14 mouse cellular contexts compared by ENCODE assay signal in the genomic region with DNA sequence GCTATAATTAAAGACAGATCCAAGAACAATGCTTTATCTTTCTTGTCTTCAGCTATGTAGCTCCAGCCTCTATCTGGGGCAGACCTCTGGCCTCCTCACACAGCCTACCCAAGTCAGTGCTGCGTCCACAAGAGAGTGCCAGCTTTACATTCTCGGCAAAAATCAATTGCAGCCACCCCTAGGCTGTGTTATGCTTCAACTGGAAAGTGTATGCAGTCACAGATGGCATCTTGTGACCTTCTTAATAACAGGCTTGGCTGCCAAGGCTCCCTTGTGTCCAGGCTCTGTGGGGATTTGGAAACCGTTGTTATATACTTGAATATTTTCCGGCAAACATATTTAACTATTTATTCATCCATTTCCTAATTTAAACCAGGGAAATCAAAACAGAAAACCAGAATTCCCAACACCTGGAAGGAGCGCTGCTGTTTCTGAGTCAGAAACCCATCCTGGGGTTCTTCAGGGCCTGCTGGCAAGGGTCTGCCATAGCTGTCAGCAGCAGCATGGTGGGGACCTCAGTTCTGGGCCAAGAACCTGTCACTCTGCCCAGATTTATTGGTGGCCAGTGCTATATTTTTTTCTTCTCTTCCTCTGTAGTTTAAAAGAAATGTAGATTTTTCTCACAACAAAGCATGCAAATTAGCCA. TPM values are rescaled to one million over a fixed set of nuclear protein-coding genes. Genes with fewer than 3 reads are reported as not detected.
DNase-seq lines count a peak whose midpoint lies in the region; ATAC-seq and TF ChIP-seq lines count a peak whose summit lies in the region.
"Had no signal": no experiment of that assay in that cellular context is flagged by ENCODE, and none has a peak within 500 bp of the region (broad histone marks: within the 10 kb centered on the region; RNA-seq: fewer than 3 reads in every experiment).

No protein-coding gene starts in this region.

- H3K4me3 ChIP-seq in forebrain, embryonic 13.5 days: no peak overlapping the region
- no peak overlapping the region for H3K4me3 ChIP-seq in forebrain, embryonic 11.5 days (ENCODE audit: low read depth, low read length)
- H3K4me3 ChIP-seq in lung, embryonic 14.5 days (ENCODE audit: low read depth, low read length): no peak overlapping the region
- H3K4me3 ChIP-seq in lung, adult 2 months (replicated peaks; ENCODE audit: extremely low read depth, low read depth, low read length): no peak overlapping the region
- H3K4me3 ChIP-seq in limb, embryonic 14.5 days (replicated peaks; ENCODE audit: low read length): no peak overlapping the region
- no peak overlapping the region for H3K4me3 ChIP-seq in gastrocnemius, adult 2 months

- no peak overlapping the region for H3K27ac ChIP-seq in forebrain, embryonic 13.5 days
- no peak overlapping the region for H3K27ac ChIP-seq in forebrain, embryonic 11.5 days (ENCODE audit: low read depth, low read length)
- no peak overlapping the region for H3K27ac ChIP-seq in lung, embryonic 14.5 days (ENCODE audit: low read depth)
- peak overlapping the region; percentile 53 for H3K27ac ChIP-seq in limb, embryonic 14.5 days (replicated peaks; ENCODE audit: low read depth, low read length)
- H3K27ac ChIP-seq in gastrocnemius, adult 2 months: no peak overlapping the region

- no peaks in the 10 kb centered on the region for H3K36me3 ChIP-seq in forebrain, embryonic 13.5 days (ENCODE audit: poor library complexity, severe bottlenecking)
- H3K36me3 ChIP-seq in forebrain, embryonic 11.5 days (ENCODE audit: control insufficient read depth, insufficient read depth, low read length): no peaks in the 10 kb centered on the region
- no peaks in the 10 kb centered on the region for H3K36me3 ChIP-seq in lung, embryonic 14.5 days (ENCODE audit: insufficient read depth)
- H3K36me3 ChIP-seq in limb, embryonic 14.5 days (ENCODE audit: control insufficient read depth, insufficient read depth, low read length): no peaks in the 10 kb centered on the region

- TF ChIP-seq CTCF in lung, embryonic 14.5 days (IDR thresholded peaks at IDR 0.05; ENCODE audit: low read depth): no peak
- TF ChIP-seq CTCF in lung, adult 2 months (IDR thresholded peaks at IDR 0.05; ENCODE audit: insufficient read depth, low read length): no peak
- TF ChIP-seq CTCF in gastrocnemius, adult 2 months (IDR thresholded peaks at IDR 0.05): no peak

- intact Hi-C loops in gastrocnemius, adult 2 months (cut with DNase I): no loop called here

- 82% methylated on average over 5 of the region's 5 CpGs for WGBS in forebrain, embryonic 13.5 days
- WGBS in forebrain, embryonic 11.5 days: 76% methylated on average over 5 of the region's 5 CpGs
- 59% methylated on average over 5 of the region's 5 CpGs for WGBS in lung, embryonic 14.5 days
- WGBS in lung, adult 2 months: 60% methylated on average over 5 of the region's 5 CpGs
- WGBS in limb, embryonic 14.5 days: 28% methylated on average over 5 of the region's 5 CpGs

- no peak overlapping the region for H3K4me2 ChIP-seq in forebrain, embryonic 13.5 days
- H3K4me2 ChIP-seq in forebrain, embryonic 11.5 days (ENCODE audit: low read depth, low read length, severe bottlenecking): no peak overlapping the region
- H3K4me2 ChIP-seq in lung, embryonic 14.5 days: no peak overlapping the region
- H3K4me2 ChIP-seq in limb, embryonic 14.5 days (replicated peaks; ENCODE audit: low read depth, low read length, severe bottlenecking): no peak overlapping the region

- 0 out of 2 replicates have a peak, but pooled peaks have one; percentile 30 for ATAC-seq in forebrain, embryonic 13.5 days
- ATAC-seq in forebrain, embryonic 11.5 days (replicated peaks; ENCODE audit: low FRiP score): no peak
- peak; percentile 52; the same call in 1 of the 2 replicates for ATAC-seq in lung, embryonic 14.5 days (ENCODE audit: insufficient read depth)
- no peak for ATAC-seq in limb, embryonic 14.5 days (ENCODE audit: low FRiP score, low read depth)
- ATAC-seq: inflammation-experienced regulatory T-cells, adult 6 months had no signal

- H3K9me3 ChIP-seq in forebrain, embryonic 13.5 days (replicated peaks): peaks cover 6% of the 10 kb centered on the region; the same call in 1 of the 2 replicates
- H3K9me3 ChIP-seq in forebrain, embryonic 11.5 days (ENCODE audit: control insufficient read depth, low read length): no peaks in the 10 kb centered on the region; the same call in 1 of the 2 replicates
- H3K9me3 ChIP-seq in lung, embryonic 14.5 days (ENCODE audit: low read depth, low read length): no peaks in the 10 kb centered on the region
- peaks cover 4% of the 10 kb centered on the region; the same call in 1 of the 2 replicates for H3K9me3 ChIP-seq in limb, embryonic 14.5 days (ENCODE audit: control insufficient read depth, low read length)

- no peak for DNase-seq in forebrain, embryonic 11.5 days (ENCODE audit: low spot score)
- peak; percentile 27 for DNase-seq in lung, embryonic 14.5 days
- DNase-seq in lung, adult 2 months: no peak
- peak; percentile 68 to 75 for DNase-seq in cerebellum, postnatal 25 days
- DNase-seq in limb, embryonic 14.5 days (ENCODE audit: low spot score): peak; percentile 25
- DNase-seq in gastrocnemius, adult 2 months: no peak
- DNase-seq in layer of hippocampus, adult 9-11 months: no peak
- DNase-seq: layer of hippocampus, postnatal 36 days; lung, postnatal 14 days; right cerebral cortex, adult 18-20 months had no signal

- TF ChIP-seq POLR2A in lung, adult 2 months (IDR thresholded peaks at IDR 0.05; ENCODE audit: borderline replicate concordance, extremely low read depth, low read depth, low read length): no peak
- TF ChIP-seq POLR2A in limb, embryonic 14.5 days (IDR thresholded peaks at IDR 0.05; ENCODE audit: borderline replicate concordance, extremely low read depth, insufficient read depth, insufficient read length): no peak

- H3K9ac ChIP-seq in forebrain, embryonic 13.5 days: no peak overlapping the region
- no peak overlapping the region for H3K9ac ChIP-seq in forebrain, embryonic 11.5 days (ENCODE audit: low read length)
- H3K9ac ChIP-seq in lung, embryonic 14.5 days: no peak overlapping the region
- no peak overlapping the region for H3K9ac ChIP-seq in limb, embryonic 14.5 days (ENCODE audit: low read depth, low read length, severe bottlenecking)

- no peaks in the 10 kb centered on the region for H3K27me3 ChIP-seq in forebrain, embryonic 13.5 days
- no peaks in the 10 kb centered on the region for H3K27me3 ChIP-seq in forebrain, embryonic 11.5 days (ENCODE audit: control insufficient read depth, insufficient read depth, low read length)
- no peaks in the 10 kb centered on the region for H3K27me3 ChIP-seq in lung, embryonic 14.5 days (ENCODE audit: insufficient read depth, low read length)
- H3K27me3 ChIP-seq in limb, embryonic 14.5 days (ENCODE audit: control insufficient read depth, insufficient read depth, low read length): no peaks in the 10 kb centered on the region

- H3K4me1 ChIP-seq in forebrain, embryonic 13.5 days: no peaks in the 10 kb centered on the region
- 0 out of 2 replicates have a peak, but pooled peaks cover 2% of the 10 kb centered on the region for H3K4me1 ChIP-seq in forebrain, embryonic 11.5 days (replicated peaks; ENCODE audit: control insufficient read depth, insufficient read depth, low read length)
- H3K4me1 ChIP-seq in lung, embryonic 14.5 days (ENCODE audit: insufficient read depth): 0 out of 2 replicates have a peak, but pooled peaks cover 6% of the 10 kb centered on the region
- no peaks in the 10 kb centered on the region for H3K4me1 ChIP-seq in lung, adult 2 months (ENCODE audit: control insufficient read depth, insufficient read depth, low read length)
- peaks cover 10% of the 10 kb centered on the region for H3K4me1 ChIP-seq in limb, embryonic 14.5 days (ENCODE audit: control insufficient read depth, insufficient read depth, low read length)

RNA-seq across cellular contexts. Expression of a gene that starts 26.1 kb away (rescaled TPM):
- not detected in 2 replicates for polyA plus RNA-seq in forebrain, embryonic 13.5 days (2015; fragmentation: Nextera tagmentation; extraction: Ambion mirVana)
- polyA plus RNA-seq in forebrain, embryonic 11.5 days (2014; fragmentation: Nextera tagmentation; extraction: Ambion mirVana): not detected in 2 replicates
- not detected in 2 replicates for polyA plus RNA-seq in lung, embryonic 14.5 days (2014; fragmentation: Nextera tagmentation; extraction: Ambion mirVana)
- polyA plus RNA-seq in lung, adult 2 months (2012; rRNA removed): not detected in 2 replicates
- polyA plus RNA-seq in limb, embryonic 14.5 days (2012; rRNA removed): not detected in 2 replicates
- not detected in 2 replicates for polyA plus RNA-seq in limb, embryonic 14.5 days (2014; fragmentation: Nextera tagmentation; extraction: Ambion mirVana)
- not detected for total RNA-seq in gastrocnemius, adult 2 months (2021)
- total RNA-seq: gastrocnemius, adult 18-20 months; layer of hippocampus, postnatal 36 days had no signal
- polyA plus RNA-seq: inflammation-experienced regulatory T-cells, adult 6 months; stomach, embryonic 14.5 days had no signal

Comparison
In these comparisons a context has a peak if more than half of its experiments do, and no peak if none do; other contexts are left out.
1. ATAC-seq: peak in forebrain, embryonic 13.5 days (single experiment) and lung, embryonic 14.5 days (single experiment); none in forebrain, embryonic 11.5 days (single experiment) and limb, embryonic 14.5 days (single experiment).
2. DNase-seq: peak in lung, embryonic 14.5 days (single experiment), cerebellum, postnatal 25 days (2 of 2) and limb, embryonic 14.5 days (single experiment); none in forebrain, embryonic 11.5 days (single experiment), lung, adult 2 months (single experiment), gastrocnemius, adult 2 months (single experiment) and layer of hippocampus, adult 9-11 months (single experiment).